Mouse (Mus musculus): ENCODE results near the gene Ptprr. TPM values are rescaled to one million over a fixed set of nuclear protein-coding genes. Genes with fewer than 3 reads are reported as not detected.

Ptprr gene
- total RNA-seq, 2 experiments from 2014 or later: 1.0 TPM; not detected in 1

Other genes starting within 250 kb of the Ptprr start
- gene Tspan8, start 201.4 kb upstream of the Ptprr start, total RNA-seq (2015): 0.96 and 1.9 TPM in 2 replicates
- 1.4 and 3.1 TPM in 2 replicates for gene Tspan8, start 201.4 kb upstream of the Ptprr start, total RNA-seq (2017)
- not detected in 2 replicates for gene 4933416C03Rik, start 95.7 kb downstream of the Ptprr start, total RNA-seq (2015)
- gene 4933416C03Rik, start 95.7 kb downstream of the Ptprr start, total RNA-seq (2017): not detected in 2 replicates